ENCODE assay signal across 22 mouse cellular contexts in genomic region chr9:36850091-36850490, GRCm38 (mm10). TPM values are rescaled to one million over a fixed set of nuclear protein-coding genes. Genes with fewer than 3 reads are reported as not detected.
A peak's percentile ranks its signal among the peaks of the same experiment; 100 is the strongest.
DNase-seq lines count a peak whose midpoint lies in the region; ATAC-seq and TF ChIP-seq lines count a peak whose summit lies in the region.
"Had no signal": no experiment of that assay in that cellular context is flagged by ENCODE, and none has a peak within 500 bp of the region (broad histone marks: within the 10 kb centered on the region; RNA-seq: fewer than 3 reads in every experiment).

No protein-coding gene starts in this region.

- H3K4me2 ChIP-seq in hindbrain, embryonic 16.5 days (ENCODE audit: low read length): no peak overlapping the region
- H3K4me2 ChIP-seq in hindbrain, embryonic 13.5 days: no peak overlapping the region
- H3K4me2 ChIP-seq: intestine, embryonic 15.5 days; kidney, embryonic 15.5 days; limb, embryonic 13.5 days; neural tube, embryonic 12.5 days had no signal

- TF ChIP-seq POLR2A in olfactory bulb, adult 2 months (IDR thresholded peaks at IDR 0.05; ENCODE audit: insufficient read depth, low read depth, low read length): no peak

- TF ChIP-seq CTCF in olfactory bulb, adult 2 months (IDR thresholded peaks at IDR 0.05; ENCODE audit: insufficient read depth, low read depth, low read length): no peak

- no peaks in the 10 kb centered on the region for H3K4me1 ChIP-seq in hindbrain, embryonic 16.5 days (ENCODE audit: control insufficient read depth, insufficient read depth, low read depth, low read length)
- H3K4me1 ChIP-seq in hindbrain, embryonic 13.5 days (replicated peaks): no peaks in the 10 kb centered on the region
- peaks cover 7% of the 10 kb centered on the region; the same call in 1 of the 2 replicates for H3K4me1 ChIP-seq in olfactory bulb, adult 2 months (ENCODE audit: control insufficient read depth, insufficient read depth, low read length)
- H3K4me1 ChIP-seq: hindbrain, embryonic 10.5 days; intestine, embryonic 15.5 days; kidney, embryonic 15.5 days; limb, embryonic 13.5 days; neural tube, embryonic 12.5 days had no signal

- H3K36me3 ChIP-seq in hindbrain, embryonic 16.5 days (ENCODE audit: control insufficient read depth, insufficient read depth, low read length): peaks cover 36% of the 10 kb centered on the region
- peaks cover 76% of the 10 kb centered on the region for H3K36me3 ChIP-seq in hindbrain, embryonic 13.5 days
- H3K36me3 ChIP-seq: intestine, embryonic 15.5 days; kidney, embryonic 15.5 days; limb, embryonic 13.5 days had no signal

- 53% methylated on average over 1 of the region's 1 CpGs for WGBS in hindbrain, embryonic 16.5 days
- WGBS in hindbrain, embryonic 13.5 days: 44% methylated on average over 1 of the region's 1 CpGs
- WGBS in olfactory bulb, adult 2 months: 23% methylated on average over 1 of the region's 1 CpGs

- H3K9me3 ChIP-seq in hindbrain, embryonic 16.5 days (ENCODE audit: control insufficient read depth, low read length): no peaks in the 10 kb centered on the region
- no peaks in the 10 kb centered on the region for H3K9me3 ChIP-seq in hindbrain, embryonic 13.5 days
- H3K9me3 ChIP-seq: embryonic facial prominence, embryonic 10.5 days; hindbrain, embryonic 10.5 days; intestine, embryonic 15.5 days; kidney, embryonic 15.5 days; limb, embryonic 13.5 days; neural tube, embryonic 12.5 days had no signal

- H3K27me3 ChIP-seq in hindbrain, embryonic 16.5 days (replicated peaks; ENCODE audit: control insufficient read depth, insufficient read depth, low read length): no peaks in the 10 kb centered on the region
- H3K27me3 ChIP-seq in hindbrain, embryonic 13.5 days: no peaks in the 10 kb centered on the region
- H3K27me3 ChIP-seq: intestine, embryonic 15.5 days; kidney, embryonic 15.5 days; limb, embryonic 13.5 days; neural tube, embryonic 12.5 days had no signal

- ATAC-seq in hindbrain, embryonic 16.5 days: peak; percentile 71
- no peak for ATAC-seq in hindbrain, embryonic 13.5 days (ENCODE audit: low FRiP score)
- ATAC-seq: intestine, embryonic 15.5 days had no signal

- DNase-seq in cerebellum, adult 9-11 months: peak; percentile 36
- DNase-seq in cerebellum, postnatal 36 days: no peak
- DNase-seq in right cerebral cortex, adult 18-20 months: peak; percentile 56
- no peak for DNase-seq in right cerebral cortex, postnatal 25 days
- no peak for DNase-seq in adrenal gland, adult 2 months
- DNase-seq: cerebellum, adult 11 months; cerebellum, postnatal 25 days; spleen, adult 18-20 months had no signal

- no peak overlapping the region for H3K27ac ChIP-seq in hindbrain, embryonic 16.5 days (ENCODE audit: low read depth, low read length)
- no peak overlapping the region for H3K27ac ChIP-seq in hindbrain, embryonic 13.5 days
- H3K27ac ChIP-seq in olfactory bulb, adult 2 months (ENCODE audit: insufficient read depth, low read depth, low read length): peak overlapping the region; percentile 75
- H3K27ac ChIP-seq: embryonic facial prominence, embryonic 10.5 days; hindbrain, embryonic 10.5 days; intestine, embryonic 15.5 days; kidney, embryonic 15.5 days; limb, embryonic 13.5 days; liver, embryonic 14.5 days; neural tube, embryonic 12.5 days had no signal

- H3K4me3 ChIP-seq in hindbrain, embryonic 16.5 days (ENCODE audit: low read length): no peak overlapping the region
- H3K4me3 ChIP-seq in hindbrain, embryonic 13.5 days: no peak overlapping the region
- no peak overlapping the region for H3K4me3 ChIP-seq in olfactory bulb, adult 2 months (ENCODE audit: insufficient read depth, low read depth, low read length)
- H3K4me3 ChIP-seq: embryonic facial prominence, embryonic 10.5 days; erythroblast, embryonic 14.5 days; hindbrain, embryonic 10.5 days; intestine, embryonic 15.5 days; kidney, embryonic 15.5 days; limb, embryonic 13.5 days; neural tube, embryonic 12.5 days had no signal

- H3K9ac ChIP-seq in hindbrain, embryonic 16.5 days (ENCODE audit: low read depth, low read length): no peak overlapping the region
- no peak overlapping the region for H3K9ac ChIP-seq in hindbrain, embryonic 13.5 days
- H3K9ac ChIP-seq: intestine, embryonic 15.5 days; kidney, embryonic 15.5 days; limb, embryonic 13.5 days; liver, embryonic 14.5 days; neural tube, embryonic 12.5 days had no signal

RNA-seq across cellular contexts. Expression of gene Fez1, which starts 28.4 kb away (rescaled TPM):
- polyA plus RNA-seq in hindbrain, embryonic 16.5 days (2015; fragmentation: Nextera tagmentation; extraction: Ambion mirVana): 552 and 573 TPM in 2 replicates
- 612 and 624 TPM in 2 replicates for polyA plus RNA-seq in hindbrain, embryonic 13.5 days (2015; fragmentation: Nextera tagmentation; extraction: Ambion mirVana)
- polyA plus RNA-seq in olfactory bulb, adult 2 months (2012; ENCODE audit: insufficient read depth, insufficient read length, low replicate concordance, missing spikeins): not detected in 2 replicates
- 1 to 10 TPM; 2.7 to 7.2 TPM for total RNA-seq in adrenal gland, adult 2 months (2021)
- 0.74 and 0.76 TPM in 2 replicates for polyA plus RNA-seq in adrenal gland, adult 2 months (2012; rRNA removed)
- total RNA-seq: granulocyte monocyte progenitor cell, adult 5-6 weeks; megakaryocyte progenitor cell, adult 5-6 weeks; MEL had no signal
- polyA plus RNA-seq: erythroblast, embryonic 14.5 days had no signal

RNA-seq across cellular contexts. Expression of gene Ei24, which starts 52.9 kb away (rescaled TPM):
- polyA plus RNA-seq in hindbrain, embryonic 16.5 days (2015; fragmentation: Nextera tagmentation; extraction: Ambion mirVana): 125 and 128 TPM in 2 replicates
- 113 and 122 TPM in 2 replicates for polyA plus RNA-seq in hindbrain, embryonic 13.5 days (2015; fragmentation: Nextera tagmentation; extraction: Ambion mirVana)
- 632 TPM in 1 of 2 replicates, not detected in the other for polyA plus RNA-seq in olfactory bulb, adult 2 months (2012; ENCODE audit: insufficient read depth, insufficient read length, low replicate concordance, missing spikeins)
- total RNA-seq in adrenal gland, adult 2 months (2021): 100 to 1,000 TPM; 134 to 147 TPM
- polyA plus RNA-seq in adrenal gland, adult 2 months (2012; rRNA removed): 200 and 225 TPM in 2 replicates

Comparison
In these comparisons a context has a peak if more than half of its experiments do, and no peak if none do; other contexts are left out.
1. DNase-seq: peak in cerebellum, adult 9-11 months (single experiment) and right cerebral cortex, adult 18-20 months (single experiment); none in cerebellum, postnatal 36 days (0 of 2), right cerebral cortex, postnatal 25 days (single experiment) and adrenal gland, adult 2 months (single experiment).
2. RNA of gene Fez1, which starts 28.4 kb away (polyA plus RNA-seq): 612 to 624 TPM in hindbrain, embryonic 13.5 days, 552 to 573 TPM in hindbrain, embryonic 16.5 days and not detected in olfactory bulb, adult 2 months; 0.74 to 0.76 TPM in adrenal gland, adult 2 months; every median in the first group is over 10 times any median in the second.